Comparison of ENCODE assay signal across 12 mouse cellular contexts in genomic region chr11:75715556-75715955, GRCm38 (mm10). TPM values are rescaled to one million over a fixed set of nuclear protein-coding genes. Genes with fewer than 3 reads are reported as not detected.
DNase-seq lines count a peak whose midpoint lies in the region; ATAC-seq and TF ChIP-seq lines count a peak whose summit lies in the region.
"Had no signal": no experiment of that assay in that cellular context is flagged by ENCODE, and none has a peak within 500 bp of the region (broad histone marks: within the 10 kb centered on the region; RNA-seq: fewer than 3 reads in every experiment).

No protein-coding gene starts in this region.

- no peaks in the 10 kb centered on the region for H3K36me3 ChIP-seq in forebrain, embryonic 11.5 days (ENCODE audit: control insufficient read depth, insufficient read depth, low read length)
- no peaks in the 10 kb centered on the region for H3K36me3 ChIP-seq in forebrain, embryonic 16.5 days (ENCODE audit: control insufficient read depth, insufficient read depth)
- no peaks in the 10 kb centered on the region for H3K36me3 ChIP-seq in hindbrain, embryonic 10.5 days
- H3K36me3 ChIP-seq in hindbrain, embryonic 13.5 days, result no peaks in the 10 kb centered on the region
- H3K36me3 ChIP-seq in testis, adult 2 months (ENCODE audit: control insufficient read depth, insufficient read depth, low read length), result no peaks in the 10 kb centered on the region
- H3K36me3 ChIP-seq: embryonic facial prominence, embryonic 15.5 days; kidney, embryonic 15.5 days had no signal

- TF ChIP-seq POLR2A in testis, adult 2 months (IDR thresholded peaks at IDR 0.05; ENCODE audit: control insufficient read depth, low read depth, low read length), result no peak

- H3K27ac ChIP-seq in forebrain, embryonic 11.5 days (ENCODE audit: low read depth, low read length), result no peak overlapping the region
- no peak overlapping the region for H3K27ac ChIP-seq in forebrain, embryonic 16.5 days (ENCODE audit: low read length)
- H3K27ac ChIP-seq in hindbrain, embryonic 10.5 days, result no peak overlapping the region
- no peak overlapping the region for H3K27ac ChIP-seq in hindbrain, embryonic 13.5 days
- H3K27ac ChIP-seq in testis, adult 2 months (ENCODE audit: control insufficient read depth, insufficient read depth, low read depth, low read length), result no peak overlapping the region
- H3K27ac ChIP-seq: embryonic facial prominence, embryonic 15.5 days; kidney, embryonic 15.5 days; liver, embryonic 14.5 days had no signal

- WGBS in forebrain, embryonic 11.5 days, result 23% methylated on average over 12 of the region's 12 CpGs
- 20% methylated on average over 12 of the region's 12 CpGs for WGBS in forebrain, embryonic 16.5 days
- WGBS in hindbrain, embryonic 10.5 days, result 13% methylated on average over 12 of the region's 12 CpGs
- WGBS in hindbrain, embryonic 13.5 days, result 11% methylated on average over 12 of the region's 12 CpGs

- no peak overlapping the region for H3K9ac ChIP-seq in forebrain, embryonic 11.5 days (ENCODE audit: low read length)
- H3K9ac ChIP-seq in forebrain, embryonic 16.5 days (replicated peaks; ENCODE audit: low read depth, low read length), result no peak overlapping the region
- no peak overlapping the region for H3K9ac ChIP-seq in hindbrain, embryonic 13.5 days
- H3K9ac ChIP-seq: embryonic facial prominence, embryonic 15.5 days; kidney, embryonic 15.5 days; liver, embryonic 14.5 days had no signal

- DNase-seq in forebrain, embryonic 11.5 days (ENCODE audit: low spot score), result no peak
- peak; percentile 13 for DNase-seq in hindbrain, embryonic 10.5 days (ENCODE audit: low spot score)
- no peak for DNase-seq in testis, postnatal 14 days (ENCODE audit: low spot score)
- DNase-seq in right cerebral cortex, postnatal 36 days (ENCODE audit: low spot score in 2 of 2), result no peak

- TF ChIP-seq CTCF in testis, adult 2 months (IDR thresholded peaks at IDR 0.05; ENCODE audit: control insufficient read depth, insufficient read depth, insufficient replicate concordance, low read depth, low read length), result no peak

- no peaks in the 10 kb centered on the region for H3K27me3 ChIP-seq in forebrain, embryonic 11.5 days (ENCODE audit: control insufficient read depth, insufficient read depth, low read length)
- no peaks in the 10 kb centered on the region for H3K27me3 ChIP-seq in forebrain, embryonic 16.5 days (replicated peaks; ENCODE audit: control insufficient read depth, insufficient read depth, low read length)
- H3K27me3 ChIP-seq in hindbrain, embryonic 10.5 days (ENCODE audit: insufficient read depth, poor library complexity, severe bottlenecking), result no peaks in the 10 kb centered on the region
- H3K27me3 ChIP-seq in hindbrain, embryonic 13.5 days, result no peaks in the 10 kb centered on the region
- no peaks in the 10 kb centered on the region for H3K27me3 ChIP-seq in testis, adult 2 months (ENCODE audit: control insufficient read depth, insufficient read depth, low read length)
- H3K27me3 ChIP-seq: embryonic facial prominence, embryonic 15.5 days; kidney, embryonic 15.5 days had no signal

- H3K4me1 ChIP-seq in forebrain, embryonic 11.5 days (replicated peaks; ENCODE audit: control insufficient read depth, insufficient read depth, low read length), result no peaks in the 10 kb centered on the region
- H3K4me1 ChIP-seq in forebrain, embryonic 16.5 days (replicated peaks; ENCODE audit: control insufficient read depth, insufficient read depth, low read length), result no peaks in the 10 kb centered on the region
- H3K4me1 ChIP-seq in hindbrain, embryonic 10.5 days (replicated peaks), result peaks cover 3% of the 10 kb centered on the region; the same call in 1 of the 2 replicates
- no peaks in the 10 kb centered on the region for H3K4me1 ChIP-seq in hindbrain, embryonic 13.5 days (replicated peaks)
- H3K4me1 ChIP-seq in testis, adult 2 months (ENCODE audit: control insufficient read depth, insufficient read depth, low read length), result peaks cover 6% of the 10 kb centered on the region
- H3K4me1 ChIP-seq: embryonic facial prominence, embryonic 15.5 days; kidney, embryonic 15.5 days had no signal

- H3K4me2 ChIP-seq in forebrain, embryonic 11.5 days (ENCODE audit: low read depth, low read length, severe bottlenecking), result 0 out of 2 replicates have a peak overlapping the region, but pooled peaks have one; percentile 2
- H3K4me2 ChIP-seq in forebrain, embryonic 16.5 days (ENCODE audit: low read length), result no peak overlapping the region
- no peak overlapping the region for H3K4me2 ChIP-seq in hindbrain, embryonic 13.5 days
- H3K4me2 ChIP-seq: embryonic facial prominence, embryonic 15.5 days; kidney, embryonic 15.5 days had no signal

- no peak overlapping the region for H3K4me3 ChIP-seq in forebrain, embryonic 11.5 days (ENCODE audit: low read depth, low read length)
- no peak overlapping the region for H3K4me3 ChIP-seq in forebrain, embryonic 16.5 days (replicated peaks; ENCODE audit: low read length)
- peak overlapping the region; percentile 13; the same call in 1 of the 2 replicates for H3K4me3 ChIP-seq in hindbrain, embryonic 10.5 days
- H3K4me3 ChIP-seq in hindbrain, embryonic 13.5 days, result no peak overlapping the region
- H3K4me3 ChIP-seq in testis, adult 2 months (ENCODE audit: control insufficient read depth, low read depth, low read length), result peak overlapping the region; percentile 7
- H3K4me3 ChIP-seq: embryonic facial prominence, embryonic 15.5 days; kidney, embryonic 15.5 days; megakaryocyte, embryonic 14.5 days had no signal

- no peaks in the 10 kb centered on the region for H3K9me3 ChIP-seq in forebrain, embryonic 11.5 days (ENCODE audit: control insufficient read depth, low read length)
- no peaks in the 10 kb centered on the region for H3K9me3 ChIP-seq in forebrain, embryonic 16.5 days (ENCODE audit: control insufficient read depth, low read length)
- H3K9me3 ChIP-seq in hindbrain, embryonic 10.5 days, result 0 out of 2 replicates have a peak, but pooled peaks cover 5% of the 10 kb centered on the region
- H3K9me3 ChIP-seq in hindbrain, embryonic 13.5 days, result 0 out of 2 replicates have a peak, but pooled peaks cover 4% of the 10 kb centered on the region
- H3K9me3 ChIP-seq: embryonic facial prominence, embryonic 15.5 days had no signal

- ATAC-seq in forebrain, embryonic 11.5 days (replicated peaks; ENCODE audit: low FRiP score), result no peak
- no peak for ATAC-seq in forebrain, embryonic 16.5 days
- ATAC-seq in hindbrain, embryonic 13.5 days (ENCODE audit: low FRiP score), result no peak
- ATAC-seq in CD4-positive, CD25-positive, alpha-beta regulatory T cell, adult 4 months, result no peak

RNA-seq across cellular contexts. Expression of gene Ywhae, which starts 17.1 kb away (rescaled TPM):
- 1,460 and 1,571 TPM in 2 replicates for polyA plus RNA-seq in forebrain, embryonic 11.5 days (2014; fragmentation: Nextera tagmentation; extraction: Ambion mirVana)
- 1,407 and 1,506 TPM in 2 replicates for polyA plus RNA-seq in forebrain, embryonic 16.5 days (2015; fragmentation: Nextera tagmentation; extraction: Ambion mirVana)
- 1,323 and 1,330 TPM in 2 replicates for polyA plus RNA-seq in hindbrain, embryonic 10.5 days (2016; fragmentation: Nextera tagmentation; extraction: Ambion mirVana)
- polyA plus RNA-seq in hindbrain, embryonic 13.5 days (2015; fragmentation: Nextera tagmentation; extraction: Ambion mirVana), result 1,500 and 1,527 TPM in 2 replicates
- 172 and 188 TPM in 2 replicates for polyA plus RNA-seq in testis, adult 2 months (2012; rRNA removed)
- 100 to 1,000 TPM; 395 to 413 TPM for polyA plus RNA-seq in CD4-positive, CD25-positive, alpha-beta regulatory T cell, adult 4 months (2017; shearing (Covaris generic))

RNA-seq across cellular contexts. Expression of gene Crk, which starts 36.5 kb away (rescaled TPM):
- 140 and 143 TPM in 2 replicates for polyA plus RNA-seq in forebrain, embryonic 11.5 days (2014; fragmentation: Nextera tagmentation; extraction: Ambion mirVana)
- 130 and 142 TPM in 2 replicates for polyA plus RNA-seq in forebrain, embryonic 16.5 days (2015; fragmentation: Nextera tagmentation; extraction: Ambion mirVana)
- 107 and 122 TPM in 2 replicates for polyA plus RNA-seq in hindbrain, embryonic 10.5 days (2016; fragmentation: Nextera tagmentation; extraction: Ambion mirVana)
- 120 TPM in 2 replicates for polyA plus RNA-seq in hindbrain, embryonic 13.5 days (2015; fragmentation: Nextera tagmentation; extraction: Ambion mirVana)
- polyA plus RNA-seq in testis, adult 2 months (2012; rRNA removed), result 27.0 and 35.8 TPM in 2 replicates
- 10 to 100 TPM; 10.4 to 15.3 TPM for polyA plus RNA-seq in CD4-positive, CD25-positive, alpha-beta regulatory T cell, adult 4 months (2017; shearing (Covaris generic))

Comparison
In these comparisons a context has a peak if more than half of its experiments do, and no peak if none do; other contexts are left out.
1. H3K4me3 ChIP-seq: peak in hindbrain, embryonic 10.5 days (single experiment) and testis, adult 2 months (single experiment); none in forebrain, embryonic 11.5 days (single experiment), forebrain, embryonic 16.5 days (single experiment) and hindbrain, embryonic 13.5 days (single experiment).